Mouse (Mus musculus) CH12.LX (cell line): ENCODE measurements around the gene Hpn. TPM values are rescaled to one million over a fixed set of nuclear protein-coding genes. Genes with fewer than 3 reads are reported as not detected.

Experiments used
- DNase-seq: peaks from one replicate; pipeline ENCODE4 v3.0.0-alpha.2; 2013; ENCODE audit errors: extremely low read depth
- H3K27ac ChIP-seq: 2 replicates; pipeline ENCODE4 v1.5.1; 2012; ENCODE audit warnings: low read depth, mild to moderate bottlenecking, control low read depth, moderate library complexity; ENCODE audit not compliant: insufficient read depth
- H3K27me3 ChIP-seq: replicated peaks from 2 replicates; pipeline ENCODE3; 2012; ENCODE audit warnings: inconsistent platforms
- H3K36me3 ChIP-seq, 2 experiments: replicated peaks in 1 of 2; 2 replicates each; pipeline versions ENCODE3 to v1.6.1; 2012; ENCODE audit warnings: inconsistent platforms in 1 of 2, low read length in 1 of 2, mild to moderate bottlenecking in 1 of 2, mixed read lengths in 1 of 2, moderate library complexity in 1 of 2; ENCODE audit not compliant: control insufficient read depth in 1 of 2, insufficient read depth in 1 of 2
- H3K4me1 ChIP-seq, 2 experiments: 2 replicates each; pipeline ENCODE4 v1.6.1; 2012; ENCODE audit warnings: inconsistent platforms in 1 of 2, moderate library complexity in 1 of 2; ENCODE audit not compliant: insufficient read depth in 2 of 2, control insufficient read depth in 1 of 2
- H3K4me2 ChIP-seq: 2 replicates; pipeline ENCODE4 v1.6.1; 2012; ENCODE audit warnings: low read depth, mild to moderate bottlenecking, control low read depth; ENCODE audit not compliant: poor library complexity, insufficient read depth, severe bottlenecking
- H3K4me3 ChIP-seq, 3 experiments: fragments of 150-350 bp in 1 of 3; sonication (generic) in 1 of 3; replicated peaks in 1 of 3; 2 replicates each; pipeline versions ENCODE3 to v1.5.1; 2011 to 2012; ENCODE audit warnings: low read depth in 2 of 3, low read length in 2 of 3, mild to moderate bottlenecking in 2 of 3, moderate library complexity in 2 of 3, control low read depth in 1 of 3, improper control_type of control experiment in 1 of 3, inconsistent platforms in 1 of 3, mixed read lengths in 1 of 3; ENCODE audit not compliant: poor library complexity in 1 of 3
- H3K79me2 ChIP-seq: replicated peaks from 2 replicates; pipeline ENCODE4 v1.6.1; 2012; ENCODE audit warnings: mild to moderate bottlenecking, moderate library complexity; ENCODE audit not compliant: control insufficient read depth, poor library complexity, insufficient read depth, severe bottlenecking; ENCODE audit errors: extremely low read depth
- H3K9ac ChIP-seq: 2 replicates; pipeline ENCODE4 v1.6.1; 2012; ENCODE audit warnings: low read depth, mild to moderate bottlenecking, control low read depth, moderate library complexity; ENCODE audit not compliant: insufficient read depth
- H3K9me3 ChIP-seq: replicated peaks from 2 replicates; pipeline ENCODE3; 2012; ENCODE audit warnings: low read length, inconsistent platforms, mixed read lengths
- BHLHE40 ChIP-seq: IDR thresholded peaks from 2 replicates; pipeline ENCODE4 v1.6.1; 2011; ENCODE audit warnings: mild to moderate bottlenecking, low read depth, low read length, improper control_type of control experiment
- E2F4 ChIP-seq: IDR thresholded peaks from 2 replicates; pipeline ENCODE4 v1.6.1; 2011; ENCODE audit warnings: low read depth, low read length, improper control_type of control experiment; ENCODE audit not compliant: insufficient replicate concordance
- ELF1 ChIP-seq: IDR thresholded peaks from 2 replicates; pipeline ENCODE4 v1.6.1; 2014; ENCODE audit warnings: low read depth, mild to moderate bottlenecking, inconsistent platforms, low read length, improper control_type of control experiment
- ETS1 ChIP-seq: conservative IDR thresholded peaks from 2 replicates; pipeline ENCODE4 v1.6.1; 2012; ENCODE audit warnings: low read depth, mild to moderate bottlenecking, inconsistent platforms, low read length, improper control_type of control experiment, moderate library complexity
- GABPA ChIP-seq: IDR thresholded peaks from 2 replicates; pipeline ENCODE4 v1.6.1; 2012; ENCODE audit warnings: low read depth, low read length, improper control_type of control experiment, inconsistent platforms; ENCODE audit not compliant: insufficient replicate concordance
- HCFC1 ChIP-seq: IDR thresholded peaks from 2 replicates; pipeline ENCODE4 v1.6.1; 2012; ENCODE audit warnings: low read depth, mild to moderate bottlenecking, inconsistent platforms, low read length, improper control_type of control experiment
- JUN ChIP-seq: IDR thresholded peaks from 2 replicates; pipeline ENCODE4 v1.6.1; 2011; ENCODE audit warnings: low read depth, mild to moderate bottlenecking, low read length, improper control_type of control experiment, moderate library complexity; ENCODE audit not compliant: insufficient read depth
- JUND ChIP-seq: conservative IDR thresholded peaks from 2 replicates; pipeline ENCODE4 v1.6.1; 2011; ENCODE audit warnings: low read depth, low read length, improper control_type of control experiment
- KAT2A ChIP-seq: IDR thresholded peaks from 2 replicates; pipeline ENCODE4 v1.6.1; 2012; ENCODE audit warnings: low read length, improper control_type of control experiment, inconsistent platforms; ENCODE audit not compliant: insufficient replicate concordance
- MAX ChIP-seq: IDR thresholded peaks from 2 replicates; pipeline ENCODE4 v1.6.1; 2011; ENCODE audit warnings: low read length, improper control_type of control experiment
- MAZ ChIP-seq: IDR thresholded peaks from 2 replicates; pipeline ENCODE4 v1.6.1; 2012; ENCODE audit warnings: low read depth, mild to moderate bottlenecking, inconsistent platforms, low read length, improper control_type of control experiment, moderate library complexity
- MEF2A ChIP-seq: IDR thresholded peaks from 2 replicates; pipeline ENCODE4 v1.6.1; 2014; ENCODE audit warnings: low read depth, mild to moderate bottlenecking, inconsistent platforms, low read length, improper control_type of control experiment, borderline replicate concordance
- MYC ChIP-seq: IDR thresholded peaks from 2 replicates; pipeline ENCODE4 v1.6.1; 2011; ENCODE audit warnings: low read depth, mild to moderate bottlenecking, improper control_type of control experiment, low read length
- POLR2A ChIP-seq: IDR thresholded peaks from 2 replicates; pipeline ENCODE4 v1.6.1; 2011; ENCODE audit warnings: low read depth, mild to moderate bottlenecking, improper control_type of control experiment, low read length
- RAD21 ChIP-seq: IDR thresholded peaks from 2 replicates; pipeline ENCODE4 v1.6.1; 2011; ENCODE audit warnings: low read depth, mild to moderate bottlenecking, low read length, improper control_type of control experiment, moderate library complexity
- RCOR1 ChIP-seq: conservative IDR thresholded peaks from 2 replicates; pipeline ENCODE4 v1.6.1; 2012; ENCODE audit warnings: low read depth, mild to moderate bottlenecking, inconsistent platforms, low read length, improper control_type of control experiment
- SMC3 ChIP-seq: IDR thresholded peaks from 2 replicates; pipeline ENCODE4 v1.6.1; 2011; ENCODE audit warnings: low read depth, low read length, improper control_type of control experiment
- TCF12 ChIP-seq: IDR thresholded peaks from 2 replicates; pipeline ENCODE4 v1.6.1; 2014; ENCODE audit warnings: low read depth, mild to moderate bottlenecking, inconsistent platforms, low read length, improper control_type of control experiment
- USF2 ChIP-seq: conservative IDR thresholded peaks from 2 replicates; pipeline ENCODE4 v1.6.1; 2011; ENCODE audit warnings: low read depth, low read length, improper control_type of control experiment
- ZKSCAN1 ChIP-seq: IDR thresholded peaks from 2 replicates; pipeline ENCODE4 v1.6.1; 2012; ENCODE audit warnings: low read depth, inconsistent platforms, low read length, improper control_type of control experiment, borderline replicate concordance
- ZMIZ1 ChIP-seq: IDR thresholded peaks from 2 replicates; pipeline ENCODE4 v1.6.1; 2012; ENCODE audit warnings: low read depth, mild to moderate bottlenecking, inconsistent platforms, low read length, improper control_type of control experiment
- ZNF384 ChIP-seq: IDR thresholded peaks from 2 replicates; pipeline ENCODE4 v1.6.1; 2012; ENCODE audit warnings: low read depth, low read length, improper control_type of control experiment, inconsistent platforms
- dilution Hi-C: fragments of 300-500 bp; cut with MboI; formaldehyde crosslinking; loops from 2 replicates; pipeline ENCODE4 v1.14.3; 2020; ENCODE audit warnings: low sequenced_read_pairs; ENCODE audit not compliant: extremely low pct_unique_long_range_greater_than_20kb, extremely low pct_ligation_motif_present
- in situ Hi-C: fragments of 300-500 bp; cut with MboI; formaldehyde crosslinking; loops from 3 replicates; pipeline ENCODE4 v1.14.3; 2019; ENCODE audit warnings: low sequenced_read_pairs, low pct_ligation_motif_present, low pct_unique_long_range_greater_than_20kb, mixed read lengths
- polyA plus RNA-seq: library from polyadenylated mRNA; unstranded; fragments of >175 nt; gene quantifications from 2 replicates; pipeline ENCODE4 v1.2.1, GENCODE M21; 2012; ENCODE audit warnings: low read depth; ENCODE audit not compliant: insufficient read length
- total RNA-seq, 2 experiments: library from RNA; depleted of rRNA; stranded (reverse); fragments of 300-350 nt in 1 of 2; fragments of >200 nt in 1 of 2; gene quantifications; 2 replicates each; pipeline ENCODE4 v1.2.3; 2012 to 2014

The Hpn gene
- total and polyA plus RNA-seq, 3 experiments: 3.0 to 16.7 (median 8.7) TPM

DNA sequence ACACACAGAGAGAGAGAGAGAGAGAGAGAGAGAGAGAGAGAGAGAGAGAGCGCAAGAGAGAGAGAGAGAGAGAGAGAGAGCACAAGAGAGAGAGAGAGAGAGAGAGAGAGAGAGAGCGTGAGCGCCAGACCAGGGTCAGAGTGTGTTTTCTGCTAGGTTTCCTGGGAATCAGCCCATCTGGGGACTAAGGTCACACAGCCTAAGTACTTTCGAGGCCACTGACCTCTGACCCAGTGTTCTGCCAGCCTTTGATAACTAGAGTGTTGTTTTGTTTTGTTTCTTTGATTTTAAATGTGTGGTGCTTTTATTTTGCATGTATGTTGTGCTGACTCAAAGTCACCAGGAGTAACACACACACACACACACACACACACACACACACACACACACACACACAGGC, 59.2 kb downstream of the Hpn start:
- no peak overlapping the region for H3K4me3 ChIP-seq
- H3K4me1 ChIP-seq: peaks cover 13 to 24% of the 10 kb centered on the region in 2 experiments
- in situ Hi-C loops (no loop called here), dilution Hi-C loops (no loop called here)
- H3K9ac ChIP-seq: no peak overlapping the region
- H3K9me3 ChIP-seq: no peaks in the 10 kb centered on the region
- no peak for DNase-seq
- no peaks in the 10 kb centered on the region for H3K36me3 ChIP-seq
- H3K27ac ChIP-seq: no peak overlapping the region
- no peak for TF ChIP-seq USF2
- TF ChIP-seq ZKSCAN1: no peak
- TF ChIP-seq KAT2A: no peak
- TF ChIP-seq BHLHE40: no peak
- TF ChIP-seq MAZ: no peak
- TF ChIP-seq SMC3: no peak
- TF ChIP-seq GABPA: no peak
- TF ChIP-seq JUND: no peak
- no peak for TF ChIP-seq MEF2A
- TF ChIP-seq MYC: no peak
- TF ChIP-seq RAD21: no peak
- TF ChIP-seq TCF12: no peak
- TF ChIP-seq POLR2A: no peak
- H3K79me2 ChIP-seq: no peaks in the 10 kb centered on the region
- peaks cover 57% of the 10 kb centered on the region for H3K27me3 ChIP-seq
- H3K4me2 ChIP-seq: no peak overlapping the region

DNA sequence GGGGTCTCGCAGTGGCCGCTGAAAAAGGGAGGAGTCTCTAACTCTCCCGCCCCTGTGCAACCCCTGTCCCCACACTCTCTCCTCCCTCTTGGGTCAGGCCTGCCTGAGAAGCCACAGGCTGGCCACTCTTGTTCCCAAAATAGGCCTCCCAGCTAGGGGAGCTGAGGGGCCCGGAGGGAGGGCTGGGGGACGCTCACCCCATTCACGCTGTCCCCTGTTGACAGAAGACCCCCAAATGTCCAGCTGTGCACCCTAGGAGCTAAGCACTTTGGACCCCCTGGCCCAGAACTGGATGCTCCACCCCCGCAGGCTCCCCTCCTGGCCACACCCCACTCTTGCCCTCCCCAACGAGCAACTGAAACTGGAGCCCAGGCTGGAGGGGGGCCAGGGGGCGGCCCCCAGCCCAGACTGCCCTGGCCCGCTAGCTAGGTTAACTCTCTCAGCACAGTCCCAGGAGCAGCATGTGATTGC, 59.7 kb downstream of the Hpn start:
- no peak overlapping the region for H3K9ac ChIP-seq
- in situ Hi-C loops: no loop called here
- no peaks in the 10 kb centered on the region for H3K79me2 ChIP-seq
- no peaks in the 10 kb centered on the region for H3K9me3 ChIP-seq
- H3K27ac ChIP-seq: no peak overlapping the region
- dilution Hi-C loops: no loop called here
- no peak for DNase-seq
- TF ChIP-seq ZKSCAN1 (no peak), RCOR1 (no peak), RAD21 (no peak), MYC (no peak), ZNF384 (no peak), JUN (no peak), ETS1 (no peak), MEF2A (no peak), POLR2A (no peak), MAX (no peak), HCFC1 (no peak), ELF1 (no peak), E2F4 (no peak), ZMIZ1 (no peak)
- TF ChIP-seq, all 38 proteins: peak for 0
- Histone ChIP-seq H3K36me3 (no peaks in the 10 kb centered on the region), H3K4me3 (no peak overlapping the region), H3K27me3 (peaks cover 62% of the 10 kb centered on the region), H3K4me2 (no peak overlapping the region), H3K4me1 (peaks cover 13 to 28% of the 10 kb centered on the region in 2 experiments)
